ENCODE assay signal across 26 mouse cellular contexts in the genomic region with DNA sequence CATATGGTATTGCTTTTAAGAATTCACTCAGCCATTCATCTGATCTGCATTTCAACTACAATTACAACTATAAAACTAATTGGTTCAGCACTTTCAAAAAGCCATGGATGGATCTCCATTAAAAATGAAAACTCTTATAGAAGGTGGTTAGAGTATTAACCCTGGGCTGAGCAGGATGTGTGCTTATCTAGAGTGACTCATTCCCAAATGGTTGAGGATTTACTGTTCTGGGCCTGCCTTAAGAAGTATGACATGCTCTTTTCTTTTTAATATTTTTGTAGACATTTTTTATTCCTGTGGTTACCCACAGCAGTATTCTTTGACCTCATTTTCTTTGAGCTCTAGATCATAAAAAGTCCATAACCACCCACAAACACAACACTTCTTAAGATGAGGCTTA.
"Had no signal": no experiment of that assay in that cellular context is flagged by ENCODE, and none has a peak within 500 bp of the region (broad histone marks: within the 10 kb centered on the region; RNA-seq: fewer than 3 reads in every experiment).

No protein-coding gene starts in this region.

- H3K4me3 ChIP-seq: heart, adult 2 months; heart, embryonic 13.5 days; heart, embryonic 15.5 days; hindbrain, embryonic 10.5 days; hindbrain, embryonic 12.5 days; intestine, embryonic 15.5 days; layer of hippocampus, adult 2 months; left cerebral cortex, adult 2 months; limb, embryonic 10.5 days; limb, embryonic 12.5 days; liver, embryonic 12.5 days had no signal

- H3K4me1 ChIP-seq: heart, embryonic 13.5 days; heart, embryonic 15.5 days; hindbrain, embryonic 10.5 days; hindbrain, embryonic 12.5 days; intestine, embryonic 15.5 days; limb, embryonic 10.5 days; limb, embryonic 12.5 days; liver, embryonic 12.5 days had no signal

- H3K36me3 ChIP-seq: heart, embryonic 13.5 days; heart, embryonic 15.5 days; hindbrain, embryonic 10.5 days; hindbrain, embryonic 12.5 days; intestine, embryonic 15.5 days; limb, embryonic 10.5 days; limb, embryonic 12.5 days; liver, embryonic 12.5 days had no signal

- H3K27me3 ChIP-seq: heart, embryonic 13.5 days; heart, embryonic 15.5 days; intestine, embryonic 15.5 days; liver, embryonic 12.5 days had no signal

- H3K27ac ChIP-seq: heart, adult 2 months; heart, embryonic 13.5 days; heart, embryonic 15.5 days; hindbrain, embryonic 10.5 days; hindbrain, embryonic 12.5 days; hindbrain, embryonic 14.5 days; hindbrain, postnatal 0 days; intestine, embryonic 15.5 days; layer of hippocampus, adult 2 months; left cerebral cortex, adult 2 months; limb, embryonic 10.5 days; limb, embryonic 12.5 days; liver, embryonic 12.5 days; liver, embryonic 14.5 days had no signal

- ATAC-seq: hindbrain, postnatal 0 days; intestine, embryonic 15.5 days; intestine, postnatal 0 days; liver, embryonic 12.5 days had no signal

- DNase-seq: gastrocnemius, postnatal 14 days; gastrocnemius, postnatal 36 days; heart, adult 11 months; heart, adult 2 months; heart, postnatal 14 days; heart, postnatal 36 days; kidney, adult 18-20 months; kidney, adult 8-10 months; kidney, postnatal 10 days; kidney, postnatal 25 days; kidney, postnatal 4 days; liver had no signal
